Mouse (Mus musculus): Measurements from ENCODE around the gene Olfr1493-ps1.

The Olfr1493-ps1 gene

DNA sequence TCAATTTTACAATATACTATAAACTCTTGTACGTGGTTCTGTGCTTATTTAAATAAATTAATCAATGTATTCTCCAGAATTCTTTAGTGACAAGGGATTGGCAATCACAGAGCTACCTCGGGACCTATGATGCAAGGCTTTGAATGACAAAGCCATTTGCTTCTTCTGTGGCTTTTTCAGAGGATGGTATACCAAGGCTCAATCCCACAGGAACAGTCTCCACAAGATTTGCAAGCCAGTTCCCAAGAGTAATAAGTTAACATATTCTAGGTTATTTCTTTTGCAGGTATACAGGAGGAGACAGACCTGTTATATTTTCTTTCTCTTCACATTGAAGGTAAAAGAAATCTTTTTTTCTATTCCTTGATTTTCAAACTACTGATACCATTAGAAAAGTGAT lies at the start of gene Olfr1493-ps1:
Olfr1493-ps1 (plus strand) TSS at position 301 of the 400 bp plus-strand sequence.
- DNase-seq = no peak

DNA sequence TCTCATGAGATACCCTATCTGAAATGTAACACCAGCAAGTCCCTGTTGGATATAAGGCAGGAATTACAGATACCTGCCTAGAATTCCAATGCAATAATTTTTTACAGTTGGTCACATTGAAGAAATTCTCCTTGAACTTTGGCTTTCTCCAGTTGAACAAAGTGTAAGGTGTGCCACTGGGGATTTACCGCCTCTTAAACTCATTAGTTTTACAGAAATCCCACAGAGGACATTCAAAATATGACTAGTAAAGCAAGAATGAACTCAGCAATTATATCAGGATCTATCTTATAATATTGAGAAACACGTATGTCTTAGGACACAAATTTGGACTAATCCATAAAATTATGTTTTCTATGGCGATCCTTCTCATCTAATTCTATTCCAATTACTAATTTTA lies 26.1 kb upstream of the Olfr1493-ps1 start, which contains the start of gene Olfr1491:
Olfr1491 (plus strand) TSS at position 301 of the 400 bp plus-strand sequence.
- DNase-seq = no peak

DNA sequence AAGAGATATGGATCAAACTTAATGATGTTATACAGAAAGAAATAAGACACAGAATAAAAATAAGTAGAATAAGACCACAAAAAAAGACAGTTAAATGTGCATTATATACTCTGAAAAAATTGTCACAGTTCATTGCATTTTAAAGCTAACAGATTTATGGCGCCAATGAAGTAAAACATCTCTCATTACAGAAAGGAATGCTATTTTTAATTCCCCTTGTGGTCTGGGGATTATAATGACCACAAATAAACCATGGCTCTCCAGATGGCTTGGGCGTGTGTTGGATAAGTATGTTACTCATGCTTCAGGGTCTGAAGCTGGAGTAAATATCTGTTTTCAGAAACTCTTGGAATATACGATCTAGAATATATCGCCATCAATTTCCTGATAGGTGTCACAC lies 16.4 kb downstream of the Olfr1493-ps1 start, which contains the start of gene Olfr1494:
Olfr1494 (plus strand) TSS at position 301 of the 400 bp plus-strand sequence.
- no peak for DNase-seq

DNA sequence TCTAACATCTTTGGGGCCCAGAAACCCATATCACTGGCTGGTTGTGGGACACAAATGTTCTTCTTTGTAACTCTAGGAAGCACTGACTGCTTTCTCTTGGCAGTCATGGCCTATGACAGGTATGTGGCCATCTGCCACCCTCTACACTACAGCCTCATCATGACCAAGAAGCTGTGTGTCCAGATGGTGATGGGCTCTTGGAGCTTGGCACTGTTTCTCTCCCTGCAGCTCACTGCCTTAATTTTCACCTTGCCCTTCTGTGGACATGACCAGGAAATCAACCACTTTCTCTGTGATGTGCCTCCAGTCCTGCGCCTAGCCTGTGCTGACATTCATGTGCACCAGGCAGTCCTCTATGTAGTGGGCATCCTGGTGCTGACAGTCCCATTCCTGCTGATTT lies 26.3 kb downstream of the Olfr1493-ps1 start:
- no peak for DNase-seq

DNA sequence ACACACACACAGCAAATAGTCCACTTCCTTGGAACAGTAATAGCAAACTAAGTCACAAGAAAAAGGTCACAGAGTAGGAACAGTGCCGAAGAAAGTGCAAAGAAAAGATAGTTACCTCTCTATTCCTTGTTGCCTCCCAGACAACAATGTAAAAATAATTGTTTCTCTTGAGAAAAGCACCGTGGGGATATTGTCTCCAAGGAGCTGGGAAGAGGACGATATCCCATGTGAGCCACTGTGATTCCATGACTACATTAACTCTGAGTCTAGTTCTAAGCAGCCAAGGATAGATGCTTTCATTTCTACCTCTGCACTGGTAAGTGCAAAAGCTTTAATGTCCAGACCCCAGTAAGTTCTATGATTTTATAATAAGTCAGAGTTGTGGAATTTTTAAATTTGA lies 41.2 kb downstream of the Olfr1493-ps1 start, which contains the start of gene Olfr1495:
Olfr1495 (plus strand) TSS at position 301 of the 400 bp plus-strand sequence.
- DNase-seq = no peak

DNA sequence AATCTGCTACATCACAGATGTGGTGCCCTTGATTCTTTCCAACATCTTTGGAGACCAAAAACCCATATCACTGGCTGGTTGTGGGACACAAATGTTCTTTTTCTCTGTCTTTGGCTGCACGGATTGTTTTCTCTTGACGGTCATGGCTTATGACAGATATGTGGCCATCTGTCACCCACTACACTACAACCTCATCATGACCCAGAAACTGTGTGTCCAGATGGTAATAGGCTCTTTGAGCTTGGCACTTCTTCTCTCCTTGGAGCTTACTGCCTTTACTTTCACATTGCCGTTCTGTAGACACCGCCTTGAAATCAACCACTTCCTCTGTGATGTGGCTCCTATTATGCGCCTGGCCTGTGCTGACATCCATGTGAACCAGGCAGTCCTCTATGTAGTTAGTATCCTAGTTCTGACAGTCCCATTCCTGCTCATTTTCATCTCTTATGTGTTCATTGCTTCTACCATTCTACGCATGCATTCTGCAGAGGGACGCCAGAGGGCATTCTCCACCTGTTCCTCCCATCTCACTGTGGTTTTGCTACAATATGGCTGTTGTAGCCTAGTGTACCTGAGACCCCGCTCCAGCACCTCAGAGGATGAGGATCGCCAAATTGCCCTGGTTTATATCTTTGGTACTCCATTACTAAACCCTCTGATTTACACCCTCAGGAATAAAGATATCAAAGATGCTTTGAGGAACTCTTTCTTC lies 45.6 kb downstream of the Olfr1493-ps1 start:
- no peak for DNase-seq

DNA sequence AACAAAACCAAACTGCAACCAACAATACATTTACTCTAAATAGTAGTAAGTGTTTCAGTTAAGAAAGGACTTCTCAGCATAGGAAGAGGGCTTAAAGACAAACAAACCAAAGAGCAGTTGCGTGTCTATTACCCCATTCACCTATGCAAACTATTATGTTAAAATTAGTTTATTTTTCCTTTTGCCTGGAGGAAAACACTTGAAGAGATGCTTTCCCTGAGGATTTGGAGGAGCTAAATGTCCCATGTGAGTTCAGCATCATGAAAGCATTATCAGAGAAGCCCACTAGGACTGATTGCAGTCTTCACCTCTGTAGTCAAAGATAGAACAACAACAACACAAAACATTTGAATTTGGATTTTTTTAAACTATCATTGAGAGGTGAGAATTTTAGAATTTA lies 54.5 kb downstream of the Olfr1493-ps1 start, which contains the start of gene Olfr1496:
Olfr1496 (plus strand) TSS at position 301 of the 400 bp plus-strand sequence.
- DNase-seq = no peak
